Mouse (Mus musculus) midbrain, postnatal 0 days (tissue): ENCODE data around the gene Abhd16a. TPM values are rescaled to one million over a fixed set of nuclear protein-coding genes. Genes with fewer than 3 reads are reported as not detected.
A peak's percentile ranks its signal among the peaks of the same experiment; 100 is the strongest.

ENCODE experiments used
- ATAC-seq: fragments of 200-750 bp; cut with Nextera tagmentation; 2 replicates; pipeline ENCODE4 v1.8.0; 2017; ENCODE audit warnings: moderate number of reproducible peaks, mild to moderate bottlenecking, moderate TSS enrichment, moderate library complexity; ENCODE audit not compliant: low FRiP score
- DNase-seq: peaks from one replicate; pipeline ENCODE4 v3.0.0-alpha.2; 2015; ENCODE audit warnings: low spot score
- H3K27ac ChIP-seq: fragments of 300-500 bp; sonication (generic); 2 replicates; pipeline ENCODE4 v1.5.1; 2014; ENCODE audit warnings: low read depth, mild to moderate bottlenecking, low read length, mixed read lengths
- H3K27me3 ChIP-seq: fragments of 300-500 bp; sonication (generic); 2 replicates; pipeline ENCODE4 v1.6.1; 2014; ENCODE audit warnings: low read length, control low read depth, mixed read lengths; ENCODE audit not compliant: insufficient read depth
- H3K36me3 ChIP-seq: fragments of 300-500 bp; sonication (generic); 2 replicates; pipeline ENCODE4 v1.6.1; 2014; ENCODE audit warnings: low read length, control low read depth, mixed read lengths; ENCODE audit not compliant: insufficient read depth
- H3K4me1 ChIP-seq: fragments of 300-500 bp; sonication (generic); 2 replicates; pipeline ENCODE4 v1.6.1; 2014; ENCODE audit warnings: mild to moderate bottlenecking, control low read depth, antibody characterized with exemption, low read length, mixed read lengths; ENCODE audit not compliant: insufficient read depth
- H3K4me2 ChIP-seq: fragments of 300-500 bp; sonication (generic); 2 replicates; pipeline ENCODE4 v1.6.1; 2014; ENCODE audit warnings: low read depth, mild to moderate bottlenecking, low read length, mixed read lengths; ENCODE audit not compliant: poor library complexity, severe bottlenecking
- H3K4me3 ChIP-seq: fragments of 300-500 bp; sonication (generic); 2 replicates; pipeline ENCODE4 v1.5.1; 2014; ENCODE audit warnings: low read depth, mild to moderate bottlenecking, low read length, moderate library complexity
- H3K9ac ChIP-seq: fragments of 300-500 bp; sonication (generic); replicated peaks from 2 replicates; pipeline ENCODE4 v1.6.1; 2014; ENCODE audit warnings: mild to moderate bottlenecking, low read length, moderate library complexity, mixed read lengths; ENCODE audit not compliant: poor library complexity, severe bottlenecking
- H3K9me3 ChIP-seq: fragments of 300-500 bp; sonication (generic); 2 replicates; pipeline ENCODE4 v1.6.1; 2016; ENCODE audit warnings: low read length, control low read depth
- CTCF ChIP-seq: IDR thresholded peaks from 2 replicates; pipeline ENCODE4 v1.5.1; 2016; ENCODE audit warnings: antibody characterized with exemption, mild to moderate bottlenecking
- WGBS: fragments of 180-500 bp; shearing (Covaris S2); extraction: QIAGEN DNeasy Blood & Tissue Kit; methylation state at CpG from one replicate; pipeline ENCODE4 v1.1.7; 2014; 5-methylcytosine and 5-hydroxymethylcytosine counted together
- polyA plus RNA-seq: library from polyadenylated mRNA; unstranded; fragments of >200 nt; fragmentation: Nextera tagmentation; extraction: Ambion mirVana; gene quantifications from 2 replicates; pipeline ENCODE4 v1.2.1, GENCODE M21; 2015
- total RNA-seq: library from RNA; depleted of rRNA; stranded (reverse); fragments of >200 nt; gene quantifications from 2 replicates; pipeline ENCODE4 v1.2.3, GENCODE M21; 2014

The Abhd16a gene
- total and polyA plus RNA-seq, 2 experiments from 2014 or later = 98.9 to 122 TPM

- Histone ChIP-seq H3K27me3 (0 out of 2 replicates have a peak, but pooled peaks cover under 1% of the 10 kb centered on the region), H3K27ac (peak overlapping the region; percentile 26; the same call in 1 of the 2 replicates), H3K36me3 (peaks cover 6% of the 10 kb centered on the region; the same call in 1 of the 2 replicates), H3K4me1 (peaks cover 4% of the 10 kb centered on the region; the same call in 1 of the 2 replicates), H3K4me2 (peak overlapping the region; percentile 79), H3K4me3 (peak overlapping the region; percentile 72), H3K9me3 (no peaks in the 10 kb centered on the region), H3K9ac (peak overlapping the region; percentile 76; the same call in 1 of the 2 replicates)
- WGBS = 68% methylated on average over 9 of the region's 9 CpGs
- no peak for TF ChIP-seq CTCF
- DNase-seq (no peak), ATAC-seq (no peak)
Measured at GRCm38 (mm10) chr17:35058316-35058715, 30.7 kb upstream of the Abhd16a start.

GRCm38 (mm10) chr17:35058911-35059892 is 29.9 kb upstream of the Abhd16a start, which contains the start of gene Ddah2:
TSS of gene Ddah2 (plus strand) at chr17:35059035.
- Histone ChIP-seq H3K4me1 (peaks cover 4% of the 10 kb centered on the region; the same call in 1 of the 2 replicates), H3K27me3 (peaks cover 8% of the 10 kb centered on the region; the same call in 1 of the 2 replicates), H3K4me3 (peak within 1 kb of the TSS; percentile 72), H3K27ac (peak within 1 kb of the TSS; percentile 82), H3K9me3 (no peaks in the 10 kb centered on the region), H3K9ac (peak within 1 kb of the TSS; percentile 76), H3K36me3 (peaks cover 6% of the 10 kb centered on the region; the same call in 1 of the 2 replicates), H3K4me2 (peak within 1 kb of the TSS; percentile 79)
- TF ChIP-seq CTCF = peak; percentile 81
- DNase-seq (peak; percentile 96), ATAC-seq (peak; percentile 89)
- WGBS = under 1% methylated on average over 57 of the region's 57 CpGs

GRCm38 (mm10) chr17:35060071-35060470 is 29.0 kb upstream of the Abhd16a start:
- H3K27ac ChIP-seq = peak overlapping the region; percentile 3; the same call in 1 of the 2 replicates
- DNase-seq (no peak), ATAC-seq (no peak)
- H3K9me3 ChIP-seq = no peaks in the 10 kb centered on the region
- H3K4me2 ChIP-seq = peak overlapping the region; percentile 79
- H3K4me3 ChIP-seq = peak overlapping the region; percentile 72
- peaks cover 4% of the 10 kb centered on the region for H3K4me1 ChIP-seq
- H3K27me3 ChIP-seq = peaks cover 13% of the 10 kb centered on the region; the same call in 1 of the 2 replicates
- peaks cover 6% of the 10 kb centered on the region; the same call in 1 of the 2 replicates for H3K36me3 ChIP-seq
- no peak for TF ChIP-seq CTCF
- peak overlapping the region; percentile 76 for H3K9ac ChIP-seq
- 16% methylated on average over 14 of the region's 14 CpGs for WGBS

- Histone ChIP-seq H3K9me3 (no peaks in the 10 kb centered on the region), H3K9ac (no peak overlapping the region), H3K36me3 (peaks cover 6% of the 10 kb centered on the region; the same call in 1 of the 2 replicates), H3K4me1 (peaks cover 4% of the 10 kb centered on the region), H3K4me3 (0 out of 2 replicates have a peak overlapping the region, but pooled peaks have one; percentile 72), H3K27me3 (peaks cover 20% of the 10 kb centered on the region; the same call in 1 of the 2 replicates), H3K27ac (no peak overlapping the region), H3K4me2 (peak overlapping the region; percentile 79)
- ATAC-seq (no peak), DNase-seq (no peak)
- TF ChIP-seq CTCF = no peak
- 67% methylated on average over 22 of the region's 22 CpGs for WGBS
Measured at GRCm38 (mm10) chr17:35060737-35061297, 28.2 kb upstream of the Abhd16a start.

DNA sequence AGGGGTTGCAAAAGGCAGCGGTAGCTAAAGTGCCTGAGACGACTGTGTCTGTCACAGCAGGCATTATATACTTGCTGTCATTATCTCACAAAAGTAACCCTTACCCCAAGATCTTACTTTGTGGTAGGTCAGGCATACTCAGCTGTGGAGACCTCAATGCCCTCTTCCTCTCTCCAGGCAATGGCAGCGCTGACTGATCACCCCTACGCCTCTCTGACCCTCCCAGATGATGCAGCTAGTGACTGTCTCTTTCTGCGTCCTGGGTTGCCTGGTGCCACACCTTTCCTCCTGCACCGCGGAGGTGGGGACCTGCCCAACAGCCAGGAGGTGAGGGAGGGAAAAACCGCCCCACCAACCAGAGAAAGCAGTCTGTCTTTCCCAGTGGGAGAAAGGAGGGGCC is 27.8 kb upstream of the Abhd16a start:
- 88% methylated on average over 8 of the region's 8 CpGs for WGBS
- no peak for ATAC-seq

More for the DNA sequence above, 27.8 kb upstream of the Abhd16a start:
- Histone ChIP-seq H3K27me3 (peaks cover 20% of the 10 kb centered on the region; the same call in 1 of the 2 replicates), H3K9ac (no peak overlapping the region), H3K36me3 (peaks cover 6% of the 10 kb centered on the region; the same call in 1 of the 2 replicates), H3K9me3 (no peaks in the 10 kb centered on the region), H3K4me2 (no peak overlapping the region), H3K4me1 (peaks cover 4% of the 10 kb centered on the region), H3K27ac (no peak overlapping the region), H3K4me3 (no peak overlapping the region)
- TF ChIP-seq CTCF = no peak
- no peak for DNase-seq
